Mouse (Mus musculus): Measurements from ENCODE around the gene C2cd4d. TPM values are rescaled to one million over a fixed set of nuclear protein-coding genes. Genes with fewer than 3 reads are reported as not detected.

C2cd4d gene
- total RNA-seq, 2 experiments from 2014 or later: not detected

DNA sequence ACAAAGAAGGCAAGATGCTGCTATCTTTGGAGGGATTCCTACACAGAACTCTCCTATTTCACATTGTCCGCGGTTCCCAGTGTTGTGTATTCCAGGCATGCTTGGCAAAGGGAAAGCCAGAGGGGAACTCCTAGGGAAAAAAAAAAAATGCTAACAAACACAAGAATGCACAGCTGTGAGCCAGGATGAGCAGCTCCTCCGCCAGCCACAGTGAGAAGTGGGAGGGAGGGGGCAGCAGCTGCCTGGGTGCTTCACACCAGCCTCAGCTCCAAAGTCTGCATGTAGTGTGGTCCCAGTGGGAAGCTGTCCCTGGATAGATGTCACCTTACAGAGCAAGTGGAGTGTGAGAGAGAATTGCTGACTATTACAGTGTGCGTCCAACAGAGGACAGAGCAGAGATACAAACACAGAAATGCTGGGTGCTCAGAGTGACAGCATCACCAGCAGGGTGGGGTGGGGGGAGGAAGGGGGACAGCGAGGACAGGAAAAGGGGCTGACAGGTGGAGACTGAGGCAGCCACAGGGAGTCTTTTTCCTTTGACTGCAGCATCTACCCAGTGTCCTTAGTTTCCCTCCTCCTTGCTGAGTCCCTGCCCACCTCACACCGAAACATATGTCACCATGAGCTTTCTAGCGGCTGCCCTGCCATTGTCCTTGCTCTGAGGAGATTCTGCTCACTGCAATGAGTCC is 42.3 kb downstream of the C2cd4d start:
- no peak for ATAC-seq (replicated peaks; ENCODE audit: low FRiP score, low TSS enrichment, poor library complexity, severe bottlenecking)

DNA sequence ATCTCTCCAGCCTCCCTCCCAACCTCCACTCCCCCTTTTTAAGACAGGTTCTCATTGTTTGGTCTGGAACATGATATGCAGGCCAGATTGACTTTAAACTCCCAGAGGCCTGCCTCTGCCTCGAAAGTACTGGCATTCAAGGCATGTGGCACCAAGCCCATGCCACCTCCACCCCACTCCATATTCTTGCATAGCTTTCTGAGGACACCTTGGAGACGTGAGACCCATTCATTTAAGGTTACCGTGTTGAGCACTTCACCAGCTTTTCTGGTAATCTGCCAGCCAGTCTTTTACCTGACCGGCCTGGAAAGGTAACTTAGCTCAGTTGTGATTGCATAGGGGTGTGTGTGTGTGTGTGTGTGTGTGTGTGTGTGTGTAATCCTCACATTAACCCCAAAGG is 43.3 kb downstream of the C2cd4d start:
- ATAC-seq (replicated peaks; ENCODE audit: low FRiP score, low TSS enrichment, poor library complexity, severe bottlenecking): no peak

DNA sequence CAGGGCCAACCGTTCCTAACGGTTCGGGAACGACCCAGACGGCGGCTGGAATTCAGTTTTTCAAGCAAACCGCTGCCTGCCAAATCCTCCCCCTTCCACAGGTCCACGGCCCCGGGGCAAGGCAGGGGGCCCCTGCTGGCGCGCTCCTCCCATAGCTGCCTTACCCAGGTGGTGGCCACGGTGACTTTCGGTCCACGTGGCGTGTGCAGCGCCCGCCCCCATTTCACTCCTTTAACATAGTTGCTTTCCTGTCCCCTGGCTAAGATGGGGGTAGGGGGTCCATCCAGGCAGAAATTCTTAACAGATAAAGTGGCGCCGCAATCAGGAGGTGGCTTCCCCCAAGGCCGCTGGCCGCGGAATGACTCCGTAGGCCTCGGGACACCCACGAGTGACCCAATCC is 50.3 kb downstream of the C2cd4d start:
- peak; percentile 46 for ATAC-seq (replicated peaks; ENCODE audit: low FRiP score, low TSS enrichment, poor library complexity, severe bottlenecking)

DNA sequence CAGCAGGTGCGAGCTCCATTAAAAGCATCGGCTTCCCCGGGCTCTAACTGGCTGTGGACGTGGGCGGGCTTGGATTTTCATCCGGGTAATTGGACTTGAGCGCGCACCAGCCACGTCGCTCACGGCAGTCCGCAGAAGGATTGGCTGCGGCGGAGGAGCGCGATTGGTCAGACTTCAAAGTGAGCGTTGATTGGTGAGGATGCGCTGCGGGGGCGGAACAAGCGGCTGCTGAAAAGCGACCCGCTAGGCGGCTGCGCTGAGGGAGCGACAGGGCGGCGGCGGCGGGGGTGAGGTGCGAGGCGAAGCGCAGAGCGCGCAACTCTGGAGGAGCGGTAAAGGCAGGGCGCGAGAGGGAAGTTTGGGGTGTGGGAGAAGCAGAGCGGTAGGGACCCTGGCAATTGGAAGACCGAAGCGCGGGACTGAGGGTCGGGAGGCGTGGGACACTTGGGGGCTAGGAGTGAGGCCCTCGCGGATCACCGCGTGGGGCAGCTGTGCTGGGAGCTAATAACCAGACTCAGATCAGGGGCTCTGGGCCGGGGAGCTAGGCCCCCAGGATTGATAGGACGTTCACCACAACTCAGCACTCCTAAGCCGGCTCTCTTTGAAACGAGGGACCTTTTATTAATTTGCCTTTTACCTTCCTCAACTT is 50.9 kb downstream of the C2cd4d start, which contains the start of gene Tdrkh:
TSS of gene Tdrkh (plus strand) at position 243 of the 649 bp plus-strand sequence.
- peak; percentile 100 for ATAC-seq (replicated peaks; ENCODE audit: low FRiP score, low TSS enrichment, poor library complexity, severe bottlenecking)

Other genes with a start within 250 kb of the C2cd4d start
- not detected in 2 replicates for gene Gm10696, start 184.2 kb upstream of the C2cd4d start, total RNA-seq (2014; fragmentation: Nextera tagmentation)
- not detected in 2 replicates for gene Gm10696, start 184.2 kb upstream of the C2cd4d start, total RNA-seq (2017)
- not detected in 2 replicates for gene Gm5286, start 165.7 kb upstream of the C2cd4d start, total RNA-seq (2014; fragmentation: Nextera tagmentation)
- not detected in 2 replicates for gene Gm5286, start 165.7 kb upstream of the C2cd4d start, total RNA-seq (2017)
- not detected in 2 replicates for gene Gm4778, start 98.4 kb upstream of the C2cd4d start, total RNA-seq (2014; fragmentation: Nextera tagmentation)
- gene Gm4778, start 98.4 kb upstream of the C2cd4d start, total RNA-seq (2017): not detected in 2 replicates
- 2.9 and 4.3 TPM in 2 replicates for gene Them4, start 52.3 kb upstream of the C2cd4d start, total RNA-seq (2014; fragmentation: Nextera tagmentation)
- gene Them4, start 52.3 kb upstream of the C2cd4d start, total RNA-seq (2017): 0.38 and 4.8 TPM in 2 replicates
- not detected in 2 replicates for gene Them5, start 20.3 kb upstream of the C2cd4d start, total RNA-seq (2014; fragmentation: Nextera tagmentation)
- gene Them5, start 20.3 kb upstream of the C2cd4d start, total RNA-seq (2017): not detected in 2 replicates
- gene Rorc, start 10.4 kb downstream of the C2cd4d start, total RNA-seq (2014; fragmentation: Nextera tagmentation): 4.6 TPM in 1 of 2 replicates, not detected in the other
- gene Rorc, start 10.4 kb downstream of the C2cd4d start, total RNA-seq (2017): 0.15 TPM in 1 of 2 replicates, not detected in the other
- 1.0 TPM in 1 of 2 replicates, not detected in the other for gene Lingo4, start 36.1 kb downstream of the C2cd4d start, total RNA-seq (2014; fragmentation: Nextera tagmentation)
- gene Lingo4, start 36.1 kb downstream of the C2cd4d start, total RNA-seq (2017): 0.28 TPM in 1 of 2 replicates, not detected in the other
- 2.3 and 12.0 TPM in 2 replicates for gene Tdrkh, start 50.8 kb downstream of the C2cd4d start, total RNA-seq (2014; fragmentation: Nextera tagmentation)
- 4.7 and 6.8 TPM in 2 replicates for gene Tdrkh, start 50.8 kb downstream of the C2cd4d start, total RNA-seq (2017)
- gene Mrpl9, start 80.9 kb downstream of the C2cd4d start, total RNA-seq (2014; fragmentation: Nextera tagmentation): 47.9 and 62.5 TPM in 2 replicates
- gene Mrpl9, start 80.9 kb downstream of the C2cd4d start, total RNA-seq (2017): 92.4 and 99.0 TPM in 2 replicates
- gene Oaz3, start 81.5 kb downstream of the C2cd4d start, total RNA-seq (2014; fragmentation: Nextera tagmentation): not detected in 2 replicates
- not detected in 2 replicates for gene Oaz3, start 81.5 kb downstream of the C2cd4d start, total RNA-seq (2017)
- gene Celf3, start 115.9 kb downstream of the C2cd4d start, total RNA-seq (2014; fragmentation: Nextera tagmentation): not detected in 2 replicates
- not detected in 2 replicates for gene Celf3, start 115.9 kb downstream of the C2cd4d start, total RNA-seq (2017)
- gene Riiad1, start 117.9 kb downstream of the C2cd4d start, total RNA-seq (2014; fragmentation: Nextera tagmentation): 3.9 TPM in 1 of 2 replicates, not detected in the other
- gene Riiad1, start 117.9 kb downstream of the C2cd4d start, total RNA-seq (2017): not detected in 2 replicates
- 24.2 and 45.2 TPM in 2 replicates for gene Snx27, start 220.3 kb downstream of the C2cd4d start, total RNA-seq (2014; fragmentation: Nextera tagmentation)
- 30.2 and 30.5 TPM in 2 replicates for gene Snx27, start 220.3 kb downstream of the C2cd4d start, total RNA-seq (2017)

Measured in megakaryocyte-erythroid progenitor cell, adult 5-6 weeks (primary cell).